Mouse (Mus musculus) activated CD4-positive, CD25-positive, alpha-beta regulatory T cell, adult 4 months (primary cell): ENCODE data around the gene Tomm20l. TPM values are rescaled to one million over a fixed set of nuclear protein-coding genes. Genes with fewer than 3 reads are reported as not detected.
"Not testable (repeated sequence)": the region's sequence is repeated elsewhere in the genome, so short reads cannot be mapped to it uniquely, and the experiment has no call there.

Experiments
- ATAC-seq: one replicate; pipeline ENCODE4 v1.8.0; 2017
- polyA plus RNA-seq, 2 experiments: library from polyadenylated mRNA; unstranded; fragments of 100-300 nt; shearing (Covaris generic); gene quantifications; one replicate each; pipeline ENCODE4 v1.2.1; 2017

Gene Tomm20l
- polyA plus RNA-seq, result not detected

DNA sequence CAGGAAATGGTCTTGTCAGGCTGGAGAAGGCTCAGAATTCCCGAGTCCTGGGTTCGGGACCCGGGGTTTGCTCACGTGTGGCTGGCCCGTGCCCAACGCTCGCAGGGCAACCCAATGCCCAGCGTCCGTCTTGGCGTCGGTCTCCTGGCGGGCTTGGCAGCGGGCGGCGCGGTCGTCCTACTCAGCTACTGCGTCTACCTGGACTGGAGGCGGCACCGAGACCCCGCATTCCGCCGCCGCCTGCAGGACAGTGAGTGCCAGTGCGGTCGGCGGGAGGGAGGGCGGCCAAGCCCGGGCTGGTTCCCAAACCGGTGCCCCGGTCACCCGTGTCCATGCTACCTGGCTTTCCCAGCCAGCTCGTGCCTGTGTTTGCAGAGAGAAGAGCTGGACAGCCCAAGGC is at the start of gene Tomm20l:
Tomm20l (plus strand) TSS at position 98 of the 400 bp plus-strand sequence.
- ATAC-seq, result no peak

GRCm38 (mm10) chr12:71069846-71070245 is 41.4 kb upstream of the Tomm20l start:
- ATAC-seq, result no peak

GRCm38 (mm10) chr12:71072048-71072447 is 39.2 kb upstream of the Tomm20l start:
- ATAC-seq, result no peak

DNA sequence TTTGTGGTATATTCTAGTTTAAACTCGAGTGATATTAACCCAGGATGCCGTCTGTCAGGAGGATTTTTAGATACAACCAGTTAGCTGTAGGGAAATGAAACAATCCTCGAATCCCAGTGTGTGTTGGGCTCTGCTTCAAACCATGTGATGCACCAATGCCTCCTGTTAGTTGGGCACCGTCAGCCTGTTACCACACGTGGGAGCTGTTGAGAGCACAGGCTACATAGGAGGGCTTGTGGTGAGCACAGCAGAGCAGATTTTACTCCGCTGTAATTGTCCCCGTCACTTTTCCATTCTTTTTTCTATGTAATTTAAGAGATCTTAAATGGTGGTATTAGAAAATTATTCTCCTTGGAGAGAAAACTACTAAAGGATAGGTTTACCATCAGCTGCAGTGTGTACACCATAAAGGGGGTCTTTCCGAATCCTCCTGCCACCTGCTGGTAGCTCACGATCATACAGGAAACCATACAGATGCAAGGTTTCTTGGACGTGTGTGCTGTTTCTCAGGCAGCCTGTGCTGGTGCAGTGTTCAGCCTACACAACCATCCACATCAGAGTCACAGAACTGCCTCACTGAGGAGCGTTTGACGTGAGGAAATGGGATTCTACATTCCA is 38.0 kb upstream of the Tomm20l start:
- peak; percentile 52 for ATAC-seq

DNA sequence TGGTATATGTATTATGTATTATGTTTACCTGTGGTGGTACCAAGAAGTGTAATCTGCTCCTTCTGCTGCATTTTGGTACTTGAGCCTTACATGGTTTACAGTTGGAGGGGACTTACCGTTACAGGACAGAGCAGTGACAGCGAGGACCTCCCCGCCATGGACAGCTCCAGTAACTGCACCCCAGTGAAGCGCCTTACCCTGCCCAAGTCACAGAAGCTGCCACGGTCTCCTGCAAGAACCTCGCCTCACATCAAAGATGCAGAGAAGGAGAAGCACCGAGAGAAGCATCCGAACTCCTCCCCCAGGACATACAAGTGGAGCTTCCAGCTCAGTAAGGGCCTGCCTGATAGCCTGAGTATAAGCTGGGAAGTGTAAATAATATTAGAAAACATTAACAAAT is 24.9 kb upstream of the Tomm20l start:
- no peak for ATAC-seq

DNA sequence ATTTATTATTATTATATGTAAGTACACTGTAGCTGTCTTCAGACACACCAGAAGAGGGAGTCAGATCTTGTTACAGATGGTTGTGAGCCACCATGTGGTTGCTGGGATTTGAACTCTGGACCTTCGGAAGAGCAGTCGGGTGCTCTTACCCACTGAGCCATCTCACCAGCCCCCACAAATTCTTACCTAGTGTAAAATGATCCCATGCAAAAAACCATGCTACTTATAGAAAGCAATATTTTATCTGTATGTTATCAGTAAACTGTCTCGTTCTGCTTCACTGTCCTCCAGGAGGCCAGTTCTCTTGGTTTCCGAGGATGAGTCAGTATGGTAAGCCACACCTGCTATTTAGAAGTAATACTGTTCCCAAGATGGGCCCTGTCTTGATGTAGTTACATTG is 7.0 kb upstream of the Tomm20l start:
- not testable (repeated sequence) for ATAC-seq

GRCm38 (mm10) chr12:71107216-71107771 is 3.9 kb upstream of the Tomm20l start:
- ATAC-seq, result no peak

DNA sequence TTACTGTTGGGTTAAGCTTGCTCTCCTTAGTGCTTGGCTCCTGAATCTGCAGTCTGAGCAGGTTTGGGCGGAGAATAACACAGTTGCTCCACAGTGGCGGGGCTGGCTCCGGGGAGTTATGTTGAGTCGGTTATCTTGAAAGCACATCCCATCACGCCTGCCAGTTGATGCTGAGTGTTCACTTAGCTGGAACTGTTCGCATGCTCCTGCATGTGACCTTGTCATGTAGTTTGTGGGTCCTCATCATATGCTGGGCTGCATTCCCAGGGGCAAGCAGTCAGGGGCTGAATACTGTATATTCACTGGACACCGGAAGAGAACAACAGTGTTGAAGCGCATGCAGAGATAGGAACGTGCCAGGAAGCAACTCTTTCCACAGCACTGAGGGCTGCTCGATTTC is 1.8 kb downstream of the Tomm20l start:
- no peak for ATAC-seq

- peak; percentile 97 for ATAC-seq
Observed at GRCm38 (mm10) chr12:71113675-71114288, 2.6 kb downstream of the Tomm20l start.

- no peak for ATAC-seq
Observed at GRCm38 (mm10) chr12:71116411-71116810, 5.2 kb downstream of the Tomm20l start.

DNA sequence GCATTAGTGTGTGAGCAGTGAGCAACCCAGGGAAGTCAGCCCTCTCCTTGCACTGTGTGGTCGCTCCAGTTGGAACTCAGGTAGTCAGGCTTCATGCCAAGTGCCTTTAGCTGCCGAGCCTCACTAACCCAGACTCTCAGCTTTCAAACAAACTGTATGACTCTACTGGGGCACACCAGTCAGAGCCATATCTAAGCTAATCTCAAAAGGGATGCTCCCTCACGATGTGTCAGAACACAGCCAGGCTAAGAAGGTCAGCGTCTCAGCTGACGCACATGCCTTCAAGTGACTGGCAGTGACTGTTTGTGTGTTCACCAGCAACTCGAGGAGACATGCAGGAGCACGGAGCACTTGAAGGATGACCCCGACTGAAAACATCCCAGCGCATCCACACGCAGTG is 11.5 kb downstream of the Tomm20l start:
- ATAC-seq, result no peak

GRCm38 (mm10) chr12:71123286-71123685 is 12.1 kb downstream of the Tomm20l start:
- no peak for ATAC-seq

GRCm38 (mm10) chr12:71135581-71135980 is 24.4 kb downstream of the Tomm20l start:
- ATAC-seq, result no peak

DNA sequence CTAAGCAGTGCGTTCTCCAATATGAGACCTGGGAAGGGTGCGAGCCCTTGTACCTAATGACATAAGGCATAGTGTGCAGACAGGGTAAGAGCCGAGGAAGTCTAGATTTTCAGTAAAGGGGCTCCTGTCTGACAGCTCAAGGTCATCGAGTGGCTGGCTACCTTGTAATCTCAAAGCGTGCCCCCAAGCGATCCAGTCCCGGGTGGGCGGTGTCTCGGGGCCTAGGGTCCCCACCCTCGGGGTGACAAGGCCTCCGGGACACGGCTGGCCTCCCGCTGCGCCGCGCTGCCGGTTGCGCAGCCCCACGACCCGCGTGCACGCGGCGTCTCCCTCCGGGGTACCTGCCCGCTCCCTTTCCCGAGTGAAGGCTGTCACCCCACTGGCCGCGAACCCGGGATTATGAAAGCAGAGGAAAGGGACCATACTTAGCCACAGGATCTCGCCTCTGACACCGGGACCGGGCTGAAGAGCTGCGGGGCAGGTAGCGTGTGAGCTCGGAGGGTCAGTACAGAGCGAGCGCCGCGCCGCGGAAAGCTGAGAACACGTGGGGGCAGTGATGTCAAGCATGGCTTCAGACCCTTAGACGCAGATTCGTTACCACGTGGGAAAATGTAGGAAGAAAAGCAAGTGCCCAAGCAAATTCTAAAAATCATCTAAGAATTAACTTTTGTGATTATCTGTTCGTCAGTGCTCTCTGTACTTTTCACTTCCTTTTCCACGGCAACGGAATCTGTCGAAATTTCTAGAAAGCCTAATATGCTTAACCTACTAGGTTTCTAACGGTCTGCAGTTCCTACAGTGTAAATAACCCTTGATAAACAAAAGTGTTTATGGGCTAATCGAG is 25.1 kb downstream of the Tomm20l start, which contains the start of the genes Timm9 and 2700049A03Rik:
Timm9 (minus strand) TSS at position 555 of the 844 bp plus-strand sequence.
2700049A03Rik (plus strand) TSS at position 719 of the 844 bp plus-strand sequence.
- ATAC-seq, result peak; percentile 67

DNA sequence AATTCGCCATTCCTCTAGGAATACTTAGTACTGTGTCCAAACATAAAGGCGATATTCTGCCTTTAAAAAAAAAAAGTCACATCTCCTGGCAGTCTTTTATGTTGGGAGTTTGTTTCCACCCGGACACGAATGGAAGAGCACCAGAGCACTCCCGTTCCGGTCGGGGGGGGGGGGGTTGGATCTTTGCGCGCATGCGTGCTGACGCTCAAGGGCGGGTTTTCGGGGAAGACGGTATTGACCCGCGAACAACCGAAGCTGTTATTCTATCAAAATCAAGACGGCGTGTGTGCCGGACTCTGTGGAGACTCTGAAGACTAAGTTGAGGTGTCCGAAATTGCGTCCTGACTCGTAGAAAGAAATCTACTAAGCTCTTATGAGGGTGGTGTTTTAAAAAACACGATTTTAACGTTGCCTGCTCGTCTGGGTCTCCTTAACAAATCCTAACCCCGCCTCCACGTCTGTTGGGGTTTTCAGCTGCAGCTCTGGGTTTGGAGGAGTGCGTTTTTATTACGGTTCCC is 25.8 kb downstream of the Tomm20l start:
- ATAC-seq, result peak; percentile 64

- ATAC-seq, result no peak
Observed at GRCm38 (mm10) chr12:71137686-71138085, 26.5 kb downstream of the Tomm20l start.

DNA sequence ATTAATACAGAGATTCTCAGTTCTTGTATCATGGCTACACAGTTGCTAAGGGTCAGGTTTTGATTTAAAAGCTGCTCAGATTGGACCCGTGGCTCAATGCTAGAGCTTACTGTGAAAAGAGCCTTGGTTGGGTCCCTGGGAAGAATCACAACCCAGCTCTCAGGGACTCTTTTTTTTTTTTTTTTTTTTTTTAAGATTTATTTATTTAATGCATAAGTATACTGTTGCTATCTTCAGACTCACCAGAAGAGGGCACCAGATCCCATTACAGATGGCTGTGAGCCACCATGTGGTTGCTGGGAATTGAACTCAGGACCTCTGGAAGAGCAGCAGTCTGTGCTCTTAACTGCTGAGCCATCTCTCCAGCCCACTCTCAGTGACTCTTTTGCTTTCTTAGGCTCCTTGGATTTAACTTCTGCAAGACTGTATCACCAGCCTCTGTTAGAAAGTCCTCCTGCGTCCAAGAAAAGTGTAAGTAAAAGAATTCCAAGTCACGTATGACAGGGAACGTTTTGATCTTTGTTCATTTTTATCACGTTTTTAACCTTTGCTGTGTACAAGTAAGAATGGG is 28.1 kb downstream of the Tomm20l start:
- ATAC-seq, result no peak

DNA sequence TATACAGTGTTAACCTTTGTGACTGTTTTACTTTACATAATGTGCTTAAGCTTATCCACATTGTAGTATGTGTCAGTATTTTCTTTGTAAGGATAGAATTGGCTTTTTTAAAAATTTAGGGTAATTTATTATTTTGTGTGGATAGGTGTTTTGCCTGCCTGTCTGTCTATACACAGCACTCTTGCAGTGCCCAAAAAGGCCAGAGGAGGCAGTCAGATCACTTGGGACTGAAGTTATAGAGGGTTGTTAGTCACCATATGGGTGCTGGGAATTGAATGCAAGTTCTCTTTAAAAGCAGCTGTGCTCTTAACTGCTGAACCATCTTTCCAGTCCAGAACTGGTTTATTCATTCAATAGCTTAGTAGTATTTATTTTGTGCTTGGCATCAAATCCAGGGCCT is 30.0 kb downstream of the Tomm20l start:
- ATAC-seq, result no peak

- peak; percentile 49 for ATAC-seq
Observed at GRCm38 (mm10) chr12:71147641-71148040, 36.4 kb downstream of the Tomm20l start.

DNA sequence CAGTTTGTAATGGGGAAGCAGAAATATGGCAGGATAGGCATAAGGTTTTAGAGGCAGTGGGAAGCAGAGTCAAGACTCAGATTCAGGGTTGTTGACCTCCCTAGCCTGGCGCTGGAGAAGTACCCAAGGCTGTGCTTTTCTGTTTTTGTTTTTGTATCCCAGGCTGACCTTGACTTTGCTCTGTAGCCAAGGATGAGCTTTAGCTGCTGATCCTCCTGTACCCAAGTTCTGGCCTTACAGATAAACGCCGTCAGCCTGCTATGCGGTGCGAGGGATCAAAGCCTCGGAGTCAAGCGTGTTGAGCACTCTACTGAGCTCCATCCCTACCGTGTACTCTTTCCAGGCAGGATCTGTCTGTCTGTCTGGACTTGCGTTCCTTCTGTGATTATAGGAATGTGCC is 37.6 kb downstream of the Tomm20l start:
- no peak for ATAC-seq

DNA sequence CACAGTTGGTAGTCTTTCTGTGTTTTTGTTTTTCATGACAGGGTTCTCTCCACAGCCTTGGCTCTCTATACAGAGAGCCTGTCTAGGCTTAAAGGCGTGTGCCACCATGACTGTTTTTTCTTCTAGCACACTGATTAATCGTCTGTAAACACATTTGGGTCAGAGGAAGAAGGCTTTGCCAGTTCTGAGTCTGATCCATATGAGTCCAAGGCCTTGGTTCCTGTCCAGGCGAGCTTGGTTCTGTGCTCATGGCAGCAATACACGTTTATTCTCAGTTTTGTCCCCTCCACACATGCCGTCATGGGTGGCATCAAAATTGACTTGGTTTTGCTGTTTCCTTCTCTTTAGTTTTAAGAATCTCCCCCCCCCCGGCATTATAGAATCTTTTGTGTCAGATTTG is 38.2 kb downstream of the Tomm20l start:
- no peak for ATAC-seq

GRCm38 (mm10) chr12:71150167-71150566 is 38.9 kb downstream of the Tomm20l start:
- ATAC-seq, result no peak

- no peak for ATAC-seq
Observed at GRCm38 (mm10) chr12:71154979-71155378, 43.8 kb downstream of the Tomm20l start.
